Mouse (Mus musculus) cerebral cortex, adult 2 months (tissue): ENCODE measurements around the gene Esrrg.

Experiments
- WGBS: fragments of 180-500 bp; shearing (Covaris S2); methylation state at CpG from one replicate; pipeline ENCODE4 v1.1.7; 2018; 5-methylcytosine and 5-hydroxymethylcytosine counted together

Gene Esrrg

GRCm38 (mm10) chr1:187832851-187833250 lies 224.3 kb downstream of the Esrrg start:
- 77% methylated on average over 3 of the region's 3 CpGs for WGBS

GRCm38 (mm10) chr1:187834576-187834975 lies 226.0 kb downstream of the Esrrg start:
- WGBS: 60% methylated on average over 3 of the region's 3 CpGs

DNA sequence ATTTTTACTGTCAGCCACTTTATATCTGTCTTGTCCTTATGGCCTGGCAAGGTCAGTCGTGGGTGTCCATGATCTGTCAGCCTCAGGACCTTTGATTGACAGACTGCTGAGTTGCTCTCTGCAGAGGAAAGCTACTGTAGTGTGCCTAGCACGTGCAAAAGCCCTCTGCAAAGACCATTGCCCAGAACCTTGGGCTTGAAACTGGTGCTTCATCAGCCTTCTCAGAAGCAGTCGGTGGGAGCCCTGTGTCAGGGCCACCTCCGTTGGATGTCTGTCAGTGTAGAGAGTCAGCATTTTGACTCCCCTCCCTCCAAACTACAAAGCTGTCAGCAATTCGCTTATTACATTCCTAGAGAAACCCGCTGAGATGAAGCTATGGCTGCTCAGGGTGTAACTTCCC lies 227.8 kb downstream of the Esrrg start:
- 60% methylated on average over 6 of the region's 6 CpGs for WGBS

- 13% methylated on average over 7 of the region's 7 CpGs for WGBS
Observed at GRCm38 (mm10) chr1:187836876-187837275, 228.3 kb downstream of the Esrrg start.

DNA sequence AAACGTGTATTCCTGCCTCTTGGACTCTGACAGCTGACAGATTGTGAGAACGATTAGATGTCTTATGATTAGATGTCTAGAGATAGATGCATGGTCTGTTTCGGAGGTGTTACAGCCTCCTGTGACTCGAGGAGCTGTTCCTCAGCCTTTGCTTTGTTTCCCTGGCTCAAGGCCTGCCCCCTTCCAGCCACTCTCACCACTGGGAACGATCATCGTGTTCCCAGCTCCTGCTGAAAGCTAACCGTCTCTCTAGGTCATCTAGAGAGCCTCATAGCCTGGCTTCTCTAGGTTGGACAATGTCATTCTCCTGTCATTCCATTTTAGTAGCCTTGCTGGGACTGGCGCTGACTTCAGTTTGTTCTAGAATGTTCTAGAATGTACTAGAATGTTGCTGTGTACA lies 233.0 kb downstream of the Esrrg start:
- WGBS: 73% methylated on average over 8 of the region's 8 CpGs

DNA sequence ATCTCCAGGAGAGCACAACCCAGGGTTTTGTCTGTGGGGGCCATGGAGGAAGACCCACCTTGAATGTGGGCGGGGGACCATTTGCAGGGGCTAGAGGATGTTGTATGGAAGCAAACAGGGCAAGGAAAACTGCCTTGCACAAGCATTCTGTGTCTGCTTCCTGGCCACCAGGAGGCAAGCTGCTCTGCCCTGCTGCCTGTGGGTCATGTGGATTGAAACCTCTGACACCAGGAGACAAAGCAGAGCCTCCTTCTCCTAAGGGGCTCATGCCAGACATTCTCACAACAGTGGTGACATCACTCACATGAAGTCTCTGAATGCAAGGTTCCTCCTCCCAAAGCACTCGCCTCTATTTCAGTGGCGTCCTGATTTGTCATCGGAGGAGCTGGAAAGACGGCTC lies 234.1 kb downstream of the Esrrg start:
- WGBS: 90% methylated on average over 5 of the region's 5 CpGs

GRCm38 (mm10) chr1:187854148-187854547 lies 245.6 kb downstream of the Esrrg start:
- WGBS: 81% methylated on average over 8 of the region's 8 CpGs

- 70% methylated on average over 5 of the region's 5 CpGs for WGBS
Observed at GRCm38 (mm10) chr1:187862339-187862738, 253.7 kb downstream of the Esrrg start.

DNA sequence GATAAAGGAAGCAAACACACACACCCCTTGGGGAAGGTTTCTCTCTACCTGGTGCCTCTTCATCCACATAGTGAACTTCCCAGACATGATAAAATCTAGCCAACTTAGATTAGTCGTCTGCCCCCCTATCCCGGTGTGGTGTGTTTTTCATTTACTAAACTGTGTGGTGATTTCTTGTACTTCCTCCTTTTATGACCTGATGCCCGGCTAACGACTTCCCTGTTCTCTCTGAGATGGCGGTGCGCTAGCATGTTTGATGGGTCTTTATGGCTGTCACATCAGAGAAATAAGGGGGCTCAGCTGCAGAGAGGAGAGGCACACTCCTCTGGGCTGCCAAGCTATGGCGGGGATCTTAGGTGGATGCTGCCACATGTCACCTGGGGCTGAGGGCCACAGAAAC lies 259.8 kb downstream of the Esrrg start:
- WGBS: 76% methylated on average over 7 of the region's 7 CpGs

DNA sequence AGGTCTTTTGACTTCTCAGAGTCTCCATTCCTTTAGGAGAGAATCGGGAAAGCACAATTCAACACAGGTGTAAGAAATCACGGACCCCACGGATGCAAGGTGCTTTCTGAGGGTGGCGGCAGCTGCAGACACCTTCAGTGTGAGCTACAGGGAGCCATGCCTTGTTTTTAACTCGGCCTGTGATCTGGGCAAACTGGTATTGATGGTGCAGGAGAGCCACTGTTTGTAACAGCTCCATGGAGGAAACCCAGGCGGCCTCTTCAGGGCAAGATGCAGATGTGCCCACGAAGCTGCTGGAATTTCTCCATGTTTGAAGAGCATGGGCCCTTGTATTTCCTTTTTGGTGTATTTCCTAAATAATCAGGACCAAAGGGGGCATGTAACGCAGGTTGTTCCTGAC lies 263.6 kb downstream of the Esrrg start:
- 74% methylated on average over 8 of the region's 8 CpGs for WGBS

DNA sequence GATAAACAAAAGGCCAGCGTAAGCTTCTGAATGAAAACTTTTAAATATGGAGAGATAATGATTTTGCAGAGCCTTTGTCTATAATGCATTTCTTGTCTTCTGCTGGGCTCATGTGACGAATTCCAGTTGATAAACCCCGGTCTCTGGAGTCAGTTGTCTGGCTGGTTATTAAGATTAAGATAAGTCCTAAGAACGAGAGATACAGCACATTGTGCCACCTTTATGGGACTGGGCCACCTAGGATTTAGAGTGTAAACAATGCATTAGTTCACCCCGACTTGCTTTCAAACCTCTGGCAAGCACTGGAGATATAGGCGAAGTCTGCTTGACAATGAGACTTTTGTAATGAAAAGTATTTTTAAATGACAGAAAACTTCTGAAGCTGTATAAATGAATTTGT lies 264.2 kb downstream of the Esrrg start:
- WGBS: 76% methylated on average over 6 of the region's 6 CpGs

GRCm38 (mm10) chr1:187873770-187874169 lies 265.2 kb downstream of the Esrrg start:
- 93% methylated on average over 2 of the region's 2 CpGs for WGBS

- WGBS: 91% methylated on average over 6 of the region's 6 CpGs
Observed at GRCm38 (mm10) chr1:187887270-187887669, 278.7 kb downstream of the Esrrg start.

- 76% methylated on average over 8 of the region's 8 CpGs for WGBS
Observed at GRCm38 (mm10) chr1:187888142-187888541, 279.6 kb downstream of the Esrrg start.

GRCm38 (mm10) chr1:187889096-187889495 lies 280.5 kb downstream of the Esrrg start:
- WGBS: over 99% methylated on average over 4 of the region's 4 CpGs

DNA sequence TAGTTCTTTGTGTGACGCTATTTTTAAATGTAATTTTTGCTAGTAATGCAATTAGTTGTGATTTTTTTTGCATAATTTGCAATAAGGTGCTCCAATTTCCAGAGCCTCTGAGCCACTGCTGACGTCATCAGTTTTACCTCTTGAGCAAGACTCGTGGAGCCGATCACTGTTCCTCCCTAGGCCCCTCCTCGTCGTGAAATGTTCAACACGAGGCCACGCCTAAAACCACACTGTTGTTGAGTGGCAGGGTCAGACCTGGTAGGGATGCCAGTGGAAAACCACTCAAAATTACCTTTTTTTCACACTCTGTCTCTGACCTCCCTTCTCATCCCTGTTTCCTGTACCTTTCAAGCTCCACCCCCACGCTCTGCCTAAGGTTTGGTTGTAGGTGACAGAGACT lies 282.7 kb downstream of the Esrrg start:
- 87% methylated on average over 9 of the region's 9 CpGs for WGBS

DNA sequence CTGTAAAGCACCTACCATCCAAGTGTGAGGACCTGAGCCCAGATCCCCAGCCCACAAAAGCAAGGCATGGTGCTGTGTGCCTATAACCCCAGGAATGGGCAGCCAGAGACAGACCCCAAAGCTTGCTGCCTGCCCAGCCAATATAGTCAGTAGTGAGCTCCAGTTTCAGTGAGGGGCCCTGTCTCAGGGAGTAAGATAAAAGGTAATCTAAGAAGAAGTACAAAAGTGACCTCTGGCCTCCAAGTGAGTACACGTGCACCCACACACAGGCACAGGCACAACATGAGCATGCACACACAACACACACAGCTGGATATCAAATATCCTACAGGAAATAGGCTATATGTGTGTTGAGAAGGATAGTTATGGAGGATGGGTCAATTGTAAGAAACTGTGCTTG lies 286.9 kb downstream of the Esrrg start:
- whole genome bisulfite sequencing: 82% methylated on average over 1 of the region's 1 CpGs

GRCm38 (mm10) chr1:187896291-187896690 lies 287.7 kb downstream of the Esrrg start:
- 89% methylated on average over 3 of the region's 3 CpGs for WGBS

GRCm38 (mm10) chr1:187896910-187897309 lies 288.3 kb downstream of the Esrrg start:
- 93% methylated on average over 7 of the region's 7 CpGs for whole genome bisulfite sequencing

DNA sequence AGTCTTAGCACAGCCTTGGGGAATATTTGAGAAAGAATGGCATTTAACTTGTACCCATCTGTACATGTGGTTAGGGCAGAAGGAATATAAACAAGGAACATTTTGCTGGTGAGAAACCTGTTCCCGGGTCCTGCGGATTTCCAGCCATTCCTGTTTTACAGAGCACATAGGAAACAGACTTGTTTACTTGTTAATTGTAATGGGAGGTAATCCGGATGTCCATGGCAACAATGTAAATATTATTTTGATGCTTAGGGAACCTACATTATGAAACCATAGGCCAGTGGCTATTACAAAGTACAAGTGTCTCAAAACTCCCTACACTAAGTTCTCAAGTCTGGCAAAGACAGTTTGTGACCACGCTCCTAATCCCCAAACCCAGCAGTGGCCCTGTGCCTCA lies 290.9 kb downstream of the Esrrg start:
- WGBS: 80% methylated on average over 4 of the region's 4 CpGs

- 77% methylated on average over 6 of the region's 6 CpGs for WGBS
Observed at GRCm38 (mm10) chr1:187900756-187901155, 292.2 kb downstream of the Esrrg start.

DNA sequence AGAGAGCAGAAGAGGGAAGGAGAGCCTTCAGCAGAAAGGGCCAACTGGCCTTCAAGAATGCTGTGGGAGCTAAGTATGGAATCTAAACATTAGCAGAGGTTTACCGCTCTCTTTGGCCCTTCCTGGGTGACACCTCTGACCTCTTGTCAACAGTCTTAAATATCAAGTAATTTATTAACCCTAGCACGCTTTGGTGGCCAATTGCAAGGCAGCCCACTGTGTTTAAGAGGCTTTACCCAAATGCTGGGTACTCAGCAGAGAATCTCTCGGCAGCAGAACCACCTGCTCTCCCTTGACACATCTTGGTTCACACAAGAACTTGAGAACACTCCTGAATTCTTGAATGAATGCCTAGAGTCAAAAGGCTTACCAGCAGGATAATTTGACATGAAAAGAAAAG lies 293.6 kb downstream of the Esrrg start:
- 90% methylated on average over 3 of the region's 3 CpGs for WGBS

- 63% methylated on average over 4 of the region's 4 CpGs for WGBS
Observed at GRCm38 (mm10) chr1:187904731-187905130, 296.1 kb downstream of the Esrrg start.

DNA sequence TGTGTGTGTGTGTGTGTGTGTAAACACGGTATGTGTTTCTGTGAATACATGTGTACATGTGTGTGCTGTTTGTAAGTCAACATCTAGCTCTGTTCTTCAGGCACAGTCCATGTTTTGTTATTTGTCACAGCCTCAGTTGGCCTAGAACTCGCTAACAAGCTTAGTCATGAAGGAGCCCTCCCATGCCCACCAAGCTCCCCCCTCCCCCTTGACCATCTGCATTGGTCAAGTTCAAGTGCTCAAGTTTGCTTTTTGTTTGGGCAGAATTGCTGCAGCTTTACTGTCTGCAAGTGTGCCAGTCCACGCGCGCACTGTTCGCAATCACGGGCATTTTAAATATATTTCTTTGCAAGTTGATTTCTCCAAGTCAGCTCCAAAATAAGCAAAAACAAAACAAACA lies 298.8 kb downstream of the Esrrg start:
- 81% methylated on average over 7 of the region's 7 CpGs for WGBS

GRCm38 (mm10) chr1:187907871-187908270 lies 299.3 kb downstream of the Esrrg start:
- 34% methylated on average over 3 of the region's 3 CpGs for WGBS
